ENCODE assay signal across 8 mouse cellular contexts in genomic region chr2:143035086-143035593, GRCm38 (mm10). TPM values are rescaled to one million over a fixed set of nuclear protein-coding genes. Genes with fewer than 3 reads are reported as not detected.
DNase-seq lines count a peak whose midpoint lies in the region; ATAC-seq and TF ChIP-seq lines count a peak whose summit lies in the region.

No protein-coding gene starts in this region.

- 78% methylated on average over 10 of the region's 10 CpGs for WGBS in heart, embryonic 10.5 days
- WGBS in neural tube, embryonic 13.5 days: 80% methylated on average over 10 of the region's 10 CpGs
- WGBS in thymus, adult 2 months: 80% methylated on average over 10 of the region's 10 CpGs

- DNase-seq in heart, adult 8-10 months (ENCODE audit: low spot score): peak; percentile 34
- DNase-seq in heart, embryonic 10.5 days (ENCODE audit: low spot score): no peak
- no peak for DNase-seq in neural tube, embryonic 10.5 days (ENCODE audit: extremely low spot score, low spot score)
- DNase-seq in kidney, postnatal 4 days: peak; percentile 14 to 16
- no peak for DNase-seq in thymus, adult 2 months
- DNase-seq in gastrocnemius, postnatal 25 days: no peak
- no peak for DNase-seq in testis, postnatal 14 days (ENCODE audit: low spot score)

- no peaks in the 10 kb centered on the region for H3K36me3 ChIP-seq in heart, embryonic 10.5 days
- no peaks in the 10 kb centered on the region for H3K36me3 ChIP-seq in neural tube, embryonic 13.5 days
- no peaks in the 10 kb centered on the region for H3K36me3 ChIP-seq in thymus, adult 2 months (ENCODE audit: control insufficient read depth, insufficient read depth, low read length)

- H3K9ac ChIP-seq in neural tube, embryonic 13.5 days: no peak overlapping the region

- no peak for ATAC-seq in neural tube, embryonic 13.5 days (ENCODE audit: low read depth)

- no peak for TF ChIP-seq POLR2A in thymus, adult 2 months (IDR thresholded peaks at IDR 0.05; ENCODE audit: control insufficient read depth, extremely low read depth, insufficient read depth, low read length, poor library complexity)

- no peak for TF ChIP-seq CTCF in thymus, adult 2 months (IDR thresholded peaks at IDR 0.05; ENCODE audit: borderline replicate concordance, control insufficient read depth, extremely low read depth, insufficient read depth, low read length, poor library complexity)

- H3K27ac ChIP-seq in heart, embryonic 10.5 days: no peak overlapping the region
- peak overlapping the region; percentile 2; the same call in 1 of the 2 replicates for H3K27ac ChIP-seq in neural tube, embryonic 13.5 days (replicated peaks)
- H3K27ac ChIP-seq in thymus, adult 2 months (ENCODE audit: control insufficient read depth, insufficient read depth, low read length): no peak overlapping the region

- no peaks in the 10 kb centered on the region for H3K4me1 ChIP-seq in heart, embryonic 10.5 days
- peaks cover 33% of the 10 kb centered on the region for H3K4me1 ChIP-seq in neural tube, embryonic 13.5 days (replicated peaks)
- H3K4me1 ChIP-seq in thymus, adult 2 months (replicated peaks; ENCODE audit: control insufficient read depth, insufficient read depth, low read length): no peaks in the 10 kb centered on the region

- H3K27me3 ChIP-seq in heart, embryonic 10.5 days (ENCODE audit: insufficient read depth, poor library complexity, severe bottlenecking): no peaks in the 10 kb centered on the region
- no peaks in the 10 kb centered on the region for H3K27me3 ChIP-seq in neural tube, embryonic 13.5 days
- no peaks in the 10 kb centered on the region for H3K27me3 ChIP-seq in thymus, adult 2 months (ENCODE audit: control insufficient read depth, insufficient read depth, low read length)

- H3K4me3 ChIP-seq in heart, embryonic 10.5 days: no peak overlapping the region
- H3K4me3 ChIP-seq in neural tube, embryonic 13.5 days: no peak overlapping the region
- no peak overlapping the region for H3K4me3 ChIP-seq in thymus, adult 2 months (ENCODE audit: control insufficient read depth, insufficient read depth, low read length)

- no peaks in the 10 kb centered on the region for H3K9me3 ChIP-seq in heart, embryonic 10.5 days
- no peaks in the 10 kb centered on the region for H3K9me3 ChIP-seq in neural tube, embryonic 13.5 days

- H3K4me2 ChIP-seq in neural tube, embryonic 13.5 days: no peak overlapping the region; the same call in 1 of the 2 replicates

RNA-seq across cellular contexts. Expression of gene Snrpb2, which starts 27.7 kb away (rescaled TPM):
- 10 to 100 TPM; 15.2 to 23.5 (median 16.9) TPM for total RNA-seq in heart, adult 8-10 months (2022)
- polyA plus RNA-seq in heart, embryonic 10.5 days (2016; fragmentation: Nextera tagmentation; extraction: Ambion mirVana): 46.8 and 63.3 TPM in 2 replicates
- polyA plus RNA-seq in neural tube, embryonic 13.5 days (2015; fragmentation: Nextera tagmentation; extraction: Ambion mirVana): 71.4 and 73.6 TPM in 2 replicates
- polyA plus RNA-seq in thymus, adult 2 months (2012; rRNA removed): 7.0 and 7.5 TPM in 2 replicates
- total RNA-seq in gastrocnemius, postnatal 25 days (2021): 10 to 100 TPM; 16.5 to 19.1 TPM

RNA-seq across cellular contexts. Expression of gene Otor, which starts 43.1 kb away (rescaled TPM):
- not detected for total RNA-seq in heart, adult 8-10 months (2022)
- 0.20 and 0.51 TPM in 2 replicates for polyA plus RNA-seq in heart, embryonic 10.5 days (2016; fragmentation: Nextera tagmentation; extraction: Ambion mirVana)
- 0.84 and 2.4 TPM in 2 replicates for polyA plus RNA-seq in neural tube, embryonic 13.5 days (2015; fragmentation: Nextera tagmentation; extraction: Ambion mirVana)
- polyA plus RNA-seq in thymus, adult 2 months (2012; rRNA removed): not detected in 2 replicates
- total RNA-seq in gastrocnemius, postnatal 25 days (2021): not detected

Comparison
In these comparisons a context has a peak if more than half of its experiments do, and no peak if none do; other contexts are left out.
1. DNase-seq: peak in heart, adult 8-10 months (single experiment) and kidney, postnatal 4 days (2 of 2); none in heart, embryonic 10.5 days (single experiment), neural tube, embryonic 10.5 days (single experiment), thymus, adult 2 months (single experiment), gastrocnemius, postnatal 25 days (single experiment) and testis, postnatal 14 days (single experiment).